Mouse (Mus musculus): Measurements from ENCODE around the gene Slc16a13. TPM values are rescaled to one million over a fixed set of nuclear protein-coding genes. Genes with fewer than 3 reads are reported as not detected.

Slc16a13 gene
- polyA plus RNA-seq, 2 experiments = 3.2 to 3.8 TPM

- Histone ChIP-seq H3K9me3 (ENCODE audit: control insufficient read depth, low read length) (no peaks in the 10 kb centered on the region), H3K27ac (no peak within 1 kb of the TSS), H3K4me2 (ENCODE audit: low read depth) (peak within 1 kb of the TSS; percentile 36), H3K36me3 (replicated peaks; ENCODE audit: control insufficient read depth, insufficient read depth, low read depth) (no peaks in the 10 kb centered on the region), H3K4me3 (ENCODE audit: insufficient read depth in 1 of 2, low read depth in 2 of 2, low read length in 2 of 2) (peak within 1 kb of the TSS; percentile 25 to 26; a peak in 2 of 4 replicates), H3K27me3 (ENCODE audit: control insufficient read depth, insufficient read depth, low read length) (peaks cover 30% of the 10 kb centered on the region), H3K9ac (replicated peaks) (no peak within 1 kb of the TSS; the same call in 1 of the 2 replicates), H3K4me1 (replicated peaks; ENCODE audit: control insufficient read depth in 2 of 2, insufficient read depth in 2 of 2, low read length in 1 of 2) (0 out of 4 replicates have a peak, but pooled peaks cover 0 to 2% of the 10 kb centered on the region in 2 experiments)
- WGBS (ENCODE audit: insufficient replicate concordance) = 5% methylated on average over 25 of the region's 25 CpGs
- no peak for ATAC-seq (ENCODE audit: insufficient read depth)
- TF ChIP-seq CTCF (IDR thresholded peaks at IDR 0.05; ENCODE audit: low read depth) (peak; percentile 35; the same call in 1 of the 2 replicates), EP300 (IDR thresholded peaks at IDR 0.05; ENCODE audit: low read depth) (no peak)
- no peak for DNase-seq (ENCODE audit: low read depth in 3 of 3, low spot score in 3 of 3)
Observed at GRCm38 (mm10) chr11:70254931-70255531, 34.2 kb upstream of the Slc16a13 start, which contains the start of gene Alox12. TSS of gene Alox12 (minus strand) at chr11:70255353.

GRCm38 (mm10) chr11:70254337-70254736 lies 33.5 kb upstream of the Slc16a13 start:
- no peaks in the 10 kb centered on the region for H3K9me3 ChIP-seq (ENCODE audit: control insufficient read depth, low read length)
- H3K36me3 ChIP-seq (replicated peaks; ENCODE audit: control insufficient read depth, insufficient read depth, low read depth) = no peaks in the 10 kb centered on the region
- H3K27me3 ChIP-seq (ENCODE audit: control insufficient read depth, insufficient read depth, low read length) = peaks cover 30% of the 10 kb centered on the region
- 0 out of 4 replicates have a peak overlapping the region, but pooled peaks of 1 of the 2 experiments have one; percentile 15 for H3K4me3 ChIP-seq (ENCODE audit: insufficient read depth in 1 of 2, low read depth in 2 of 2, low read length in 2 of 2)
- TF ChIP-seq EP300 (IDR thresholded peaks at IDR 0.05; ENCODE audit: low read depth) = no peak
- DNase-seq (ENCODE audit: low read depth in 3 of 3, low spot score in 3 of 3) (no peak), ATAC-seq (ENCODE audit: insufficient read depth) (no peak)
- no peak overlapping the region; the same call in 1 of the 2 replicates for H3K9ac ChIP-seq (replicated peaks)
- WGBS (ENCODE audit: insufficient replicate concordance) = 4% methylated on average over 18 of the region's 18 CpGs
- peak overlapping the region; percentile 36; the same call in 1 of the 2 replicates for H3K4me2 ChIP-seq (ENCODE audit: low read depth)
- H3K4me1 ChIP-seq (replicated peaks; ENCODE audit: control insufficient read depth in 2 of 2, insufficient read depth in 2 of 2, low read length in 1 of 2) = 0 out of 4 replicates have a peak, but pooled peaks cover 0 to 2% of the 10 kb centered on the region in 2 experiments
- H3K27ac ChIP-seq = no peak overlapping the region

- Histone ChIP-seq H3K27me3 (ENCODE audit: control insufficient read depth, insufficient read depth, low read length) (peaks cover 30% of the 10 kb centered on the region), H3K27ac (no peak overlapping the region)
- no peak for ATAC-seq (ENCODE audit: insufficient read depth)
Observed at GRCm38 (mm10) chr11:70251853-70252252, 31.0 kb upstream of the Slc16a13 start.

GRCm38 (mm10) chr11:70250150-70250549 lies 29.3 kb upstream of the Slc16a13 start:
- no peak overlapping the region for H3K9ac ChIP-seq (replicated peaks)
- H3K4me1 ChIP-seq (replicated peaks; ENCODE audit: control insufficient read depth in 2 of 2, insufficient read depth in 2 of 2, low read length in 1 of 2) = 0 out of 4 replicates have a peak, but pooled peaks cover 0 to 2% of the 10 kb centered on the region in 2 experiments
- H3K4me3 ChIP-seq (ENCODE audit: insufficient read depth in 1 of 2, low read depth in 2 of 2, low read length in 2 of 2) = no peak overlapping the region
- no peaks in the 10 kb centered on the region for H3K36me3 ChIP-seq (replicated peaks; ENCODE audit: control insufficient read depth, insufficient read depth, low read depth)
- TF ChIP-seq EP300 (IDR thresholded peaks at IDR 0.05; ENCODE audit: low read depth) = no peak
- TF ChIP-seq CTCF (IDR thresholded peaks at IDR 0.05; ENCODE audit: low read depth) = no peak
- no peaks in the 10 kb centered on the region for H3K9me3 ChIP-seq (ENCODE audit: control insufficient read depth, low read length)
- DNase-seq (ENCODE audit: low read depth in 3 of 3, low spot score in 3 of 3) (no peak), ATAC-seq (ENCODE audit: insufficient read depth) (no peak)
- H3K27me3 ChIP-seq (ENCODE audit: control insufficient read depth, insufficient read depth, low read length) = peaks cover 25% of the 10 kb centered on the region
- 17% methylated on average over 11 of the region's 11 CpGs for WGBS (ENCODE audit: insufficient replicate concordance)
- H3K27ac ChIP-seq = no peak overlapping the region
- H3K4me2 ChIP-seq (ENCODE audit: low read depth) = no peak overlapping the region

More at GRCm38 (mm10) chr11:70251853-70252252, 31.0 kb upstream of the Slc16a13 start:
- H3K9me3 ChIP-seq (ENCODE audit: control insufficient read depth, low read length) = no peaks in the 10 kb centered on the region
- no peak for DNase-seq (ENCODE audit: low read depth in 3 of 3, low spot score in 3 of 3)
- H3K36me3 ChIP-seq (replicated peaks; ENCODE audit: control insufficient read depth, insufficient read depth, low read depth) = no peaks in the 10 kb centered on the region
- no peak overlapping the region for H3K4me3 ChIP-seq (ENCODE audit: insufficient read depth in 1 of 2, low read depth in 2 of 2, low read length in 2 of 2)
- H3K4me2 ChIP-seq (ENCODE audit: low read depth) = no peak overlapping the region
- no peak overlapping the region for H3K9ac ChIP-seq (replicated peaks)
- TF ChIP-seq EP300 (IDR thresholded peaks at IDR 0.05; ENCODE audit: low read depth) (no peak), CTCF (IDR thresholded peaks at IDR 0.05; ENCODE audit: low read depth) (no peak)
- 54% methylated on average over 8 of the region's 8 CpGs for WGBS (ENCODE audit: insufficient replicate concordance)
- 0 out of 4 replicates have a peak, but pooled peaks cover 0 to 2% of the 10 kb centered on the region in 2 experiments for H3K4me1 ChIP-seq (replicated peaks; ENCODE audit: control insufficient read depth in 2 of 2, insufficient read depth in 2 of 2, low read length in 1 of 2)

GRCm38 (mm10) chr11:70247136-70247845 lies 26.4 kb upstream of the Slc16a13 start:
- H3K36me3 ChIP-seq (replicated peaks; ENCODE audit: control insufficient read depth, insufficient read depth, low read depth) = no peaks in the 10 kb centered on the region
- H3K9ac ChIP-seq (replicated peaks) = no peak overlapping the region
- no peak overlapping the region for H3K4me3 ChIP-seq (ENCODE audit: insufficient read depth in 1 of 2, low read depth in 2 of 2, low read length in 2 of 2)
- H3K27ac ChIP-seq = no peak overlapping the region
- H3K9me3 ChIP-seq (ENCODE audit: control insufficient read depth, low read length) = no peaks in the 10 kb centered on the region
- 0 out of 4 replicates have a peak, but pooled peaks cover 0 to 2% of the 10 kb centered on the region in 2 experiments for H3K4me1 ChIP-seq (replicated peaks; ENCODE audit: control insufficient read depth in 2 of 2, insufficient read depth in 2 of 2, low read length in 1 of 2)
- ATAC-seq (ENCODE audit: insufficient read depth) = no peak
- H3K4me2 ChIP-seq (ENCODE audit: low read depth) = no peak overlapping the region
- TF ChIP-seq CTCF (IDR thresholded peaks at IDR 0.05; ENCODE audit: low read depth) = peak; percentile 89
- TF ChIP-seq EP300 (IDR thresholded peaks at IDR 0.05; ENCODE audit: low read depth) = no peak
- no peaks in the 10 kb centered on the region for H3K27me3 ChIP-seq (ENCODE audit: control insufficient read depth, insufficient read depth, low read length)
- peak in 2 of 3 experiments; percentile 52 to 63 for DNase-seq (ENCODE audit: low read depth in 3 of 3, low spot score in 3 of 3)
- 39% methylated on average over 9 of the region's 9 CpGs for WGBS (ENCODE audit: insufficient replicate concordance)

Measured in liver, embryonic 14.5 days (tissue).